Mouse (Mus musculus): ENCODE data around the gene Nme3.

DNA sequence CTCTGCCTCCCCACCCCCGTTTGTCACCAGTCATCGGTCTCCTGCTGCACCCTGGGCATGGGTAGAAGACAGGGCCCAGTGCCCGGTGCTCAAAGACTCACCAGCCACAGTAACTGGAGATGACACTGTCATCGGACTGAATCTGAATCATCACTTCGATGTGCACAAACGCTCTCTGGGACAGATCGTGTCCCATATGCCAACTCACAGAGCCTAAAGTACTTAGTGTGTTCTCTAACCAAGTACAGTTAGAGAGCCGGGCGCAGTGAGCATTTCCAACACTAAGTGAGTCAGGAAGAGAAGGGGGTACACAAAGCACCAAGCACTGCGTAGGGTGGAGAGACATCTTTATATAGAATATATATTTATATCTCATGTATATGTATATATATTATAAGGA is 28.4 kb upstream of the Nme3 start:
- TF ChIP-seq CTCF (IDR thresholded peaks at IDR 0.05; ENCODE audit: control insufficient read depth, insufficient read depth, insufficient replicate concordance, low read depth, low read length) (no peak), POLR2A (IDR thresholded peaks at IDR 0.05; ENCODE audit: control insufficient read depth, low read depth, low read length) (no peak)
